Mouse (Mus musculus) lung, adult 2 months (tissue): ENCODE data around the gene C1qtnf7.

Experiments
- CTCF ChIP-seq: fragments of 200-500 bp; IDR thresholded peaks from 2 replicates; pipeline ENCODE4 v1.5.1; 2011; ENCODE audit warnings: mild to moderate bottlenecking, low read length, control low read depth; ENCODE audit not compliant: insufficient read depth
- POLR2A ChIP-seq: fragments of 200-500 bp; IDR thresholded peaks from 2 replicates; pipeline ENCODE4 v1.6.1; 2011; ENCODE audit warnings: low read depth, mild to moderate bottlenecking, control low read depth, low read length, borderline replicate concordance; ENCODE audit errors: extremely low read depth

DNA sequence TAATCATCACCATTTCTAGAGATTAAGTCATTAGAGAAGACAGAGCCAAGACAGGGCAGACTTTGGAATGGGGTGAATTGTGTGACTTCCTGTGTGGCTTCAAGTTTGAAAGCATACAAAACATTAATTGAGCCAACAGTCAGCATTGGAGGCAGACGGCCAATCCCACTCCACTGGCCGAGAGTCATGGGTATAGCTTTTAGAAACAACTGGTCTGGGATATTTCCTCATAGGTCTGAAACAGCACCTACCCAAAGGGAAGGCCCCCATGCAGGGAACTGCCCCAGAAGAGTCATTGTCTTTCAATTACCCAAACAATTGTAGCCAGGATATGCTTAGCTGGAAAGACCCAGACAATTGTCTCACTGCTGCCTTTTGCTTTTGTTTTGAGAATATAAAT, 39.5 kb downstream of the C1qtnf7 start:
- TF ChIP-seq CTCF (no peak), POLR2A (no peak)
